Mouse (Mus musculus) heart, embryonic 11.5 days (tissue): ENCODE results near the gene Myo1h. TPM values are rescaled to one million over a fixed set of nuclear protein-coding genes. Genes with fewer than 3 reads are reported as not detected.
A peak's percentile ranks its signal among the peaks of the same experiment; 100 is the strongest.

ENCODE experiments used
- ATAC-seq: fragments of 200-750 bp; cut with Nextera tagmentation; replicated peaks from 2 replicates; pipeline ENCODE4 v1.8.0; 2017; ENCODE audit warnings: moderate library complexity; ENCODE audit not compliant: insufficient number of reproducible peaks, low FRiP score, low TSS enrichment
- H3K27ac ChIP-seq: fragments of 300-500 bp; sonication (generic); 2 replicates; pipeline ENCODE4 v1.5.1; 2014; ENCODE audit warnings: mild to moderate bottlenecking, low read depth, low read length
- H3K27me3 ChIP-seq: fragments of 300-500 bp; sonication (generic); 2 replicates; pipeline ENCODE4 v1.6.1; 2014; ENCODE audit warnings: mild to moderate bottlenecking, low read length, mixed read lengths; ENCODE audit not compliant: control insufficient read depth, insufficient read depth
- H3K36me3 ChIP-seq: fragments of 300-500 bp; sonication (generic); 2 replicates; pipeline ENCODE4 v1.6.1; 2014; ENCODE audit warnings: mild to moderate bottlenecking, low read length, moderate library complexity, mixed read lengths; ENCODE audit not compliant: control insufficient read depth, insufficient read depth
- H3K4me1 ChIP-seq: fragments of 300-500 bp; sonication (generic); 2 replicates; pipeline ENCODE4 v1.6.1; 2014; ENCODE audit warnings: low read length; ENCODE audit not compliant: control insufficient read depth, insufficient read depth
- H3K4me2 ChIP-seq: fragments of 300-500 bp; sonication (generic); 2 replicates; pipeline ENCODE4 v1.6.1; 2014; ENCODE audit warnings: mild to moderate bottlenecking, moderate library complexity
- H3K4me3 ChIP-seq: fragments of 300-500 bp; sonication (generic); 2 replicates; pipeline ENCODE4 v1.5.1; 2014; ENCODE audit warnings: low read depth, low read length
- H3K9ac ChIP-seq: fragments of 300-500 bp; sonication (generic); 2 replicates; pipeline ENCODE4 v1.6.1; 2014; ENCODE audit warnings: mild to moderate bottlenecking, low read depth, low read length, moderate library complexity
- H3K9me3 ChIP-seq: fragments of 300-500 bp; sonication (generic); replicated peaks from 2 replicates; pipeline ENCODE4 v1.6.1; 2016; ENCODE audit warnings: low read length; ENCODE audit not compliant: control insufficient read depth
- WGBS: fragments of 180-500 bp; shearing (Covaris S2); extraction: QIAGEN DNeasy Blood & Tissue Kit; methylation state at CpG from one replicate; pipeline ENCODE4 v1.1.7; 2014; ENCODE audit not compliant: insufficient replicate concordance; 5-methylcytosine and 5-hydroxymethylcytosine counted together
- polyA plus RNA-seq: library from polyadenylated mRNA; unstranded; fragments of >200 nt; fragmentation: Nextera tagmentation; extraction: Ambion mirVana; gene quantifications from 2 replicates; pipeline ENCODE4 v1.2.1, GENCODE M21; 2014

Gene Myo1h
- polyA plus RNA-seq, 1 experiment from 2014 or later, result 1.3 TPM

GRCm38 (mm10) chr5:114372565-114372964 is 83.6 kb downstream of the Myo1h start:
- no peak overlapping the region; the same call in 1 of the 2 replicates for H3K4me2 ChIP-seq
- H3K9me3 ChIP-seq, result no peaks in the 10 kb centered on the region
- no peaks in the 10 kb centered on the region for H3K27me3 ChIP-seq
- peak overlapping the region; percentile 60 for H3K27ac ChIP-seq
- WGBS, result 35% methylated on average over 11 of the region's 11 CpGs
- H3K4me1 ChIP-seq, result peaks cover 71% of the 10 kb centered on the region
- no peak overlapping the region for H3K9ac ChIP-seq
- ATAC-seq, result no peak
- H3K36me3 ChIP-seq, result peaks cover 19% of the 10 kb centered on the region
- H3K4me3 ChIP-seq, result no peak overlapping the region

- WGBS, result 74% methylated on average over 11 of the region's 11 CpGs
- H3K4me3 ChIP-seq, result no peak overlapping the region
- H3K36me3 ChIP-seq, result peaks cover 16% of the 10 kb centered on the region
- no peaks in the 10 kb centered on the region for H3K9me3 ChIP-seq
- no peak for ATAC-seq
- H3K27ac ChIP-seq, result peak overlapping the region; percentile 37; the same call in 1 of the 2 replicates
- peaks cover 78% of the 10 kb centered on the region for H3K4me1 ChIP-seq
- no peak overlapping the region for H3K9ac ChIP-seq
- no peaks in the 10 kb centered on the region for H3K27me3 ChIP-seq
- H3K4me2 ChIP-seq, result no peak overlapping the region
Measured at GRCm38 (mm10) chr5:114373174-114373573, 84.2 kb downstream of the Myo1h start.

- H3K9ac ChIP-seq, result peak overlapping the region; percentile 34; the same call in 1 of the 2 replicates
- ATAC-seq, result no peak
- peak overlapping the region; percentile 37; the same call in 1 of the 2 replicates for H3K27ac ChIP-seq
- H3K4me2 ChIP-seq, result no peak overlapping the region
- 80% methylated on average over 9 of the region's 9 CpGs for WGBS
- H3K4me3 ChIP-seq, result no peak overlapping the region
- H3K4me1 ChIP-seq, result peaks cover 82% of the 10 kb centered on the region
- H3K36me3 ChIP-seq, result peaks cover 15% of the 10 kb centered on the region
- no peaks in the 10 kb centered on the region for H3K27me3 ChIP-seq
- H3K9me3 ChIP-seq, result no peaks in the 10 kb centered on the region
Measured at GRCm38 (mm10) chr5:114373581-114373980, 84.6 kb downstream of the Myo1h start.

- Histone ChIP-seq H3K36me3 (peaks cover 11% of the 10 kb centered on the region), H3K4me2 (peak overlapping the region; percentile 18), H3K27ac (no peak overlapping the region; the same call in 1 of the 2 replicates), H3K27me3 (no peaks in the 10 kb centered on the region), H3K9me3 (no peaks in the 10 kb centered on the region), H3K4me3 (no peak overlapping the region), H3K9ac (no peak overlapping the region), H3K4me1 (peaks cover 92% of the 10 kb centered on the region)
- ATAC-seq, result no peak
- WGBS, result 75% methylated on average over 23 of the region's 23 CpGs
Measured at GRCm38 (mm10) chr5:114374409-114375213, 85.6 kb downstream of the Myo1h start.

GRCm38 (mm10) chr5:114378177-114378920 is 89.4 kb downstream of the Myo1h start:
- H3K9me3 ChIP-seq, result no peaks in the 10 kb centered on the region
- H3K27me3 ChIP-seq, result no peaks in the 10 kb centered on the region
- peaks cover 7% of the 10 kb centered on the region; the same call in 1 of the 2 replicates for H3K36me3 ChIP-seq
- no peak for ATAC-seq
- peaks cover 64% of the 10 kb centered on the region for H3K4me1 ChIP-seq
- peak overlapping the region; percentile 97; the same call in 1 of the 2 replicates for H3K9ac ChIP-seq
- 36% methylated on average over 10 of the region's 10 CpGs for WGBS
- H3K4me3 ChIP-seq, result peak overlapping the region; percentile 89
- H3K4me2 ChIP-seq, result peak overlapping the region; percentile 90
- H3K27ac ChIP-seq, result peak overlapping the region; percentile 68

GRCm38 (mm10) chr5:114378936-114379335 is 90.0 kb downstream of the Myo1h start:
- H3K9me3 ChIP-seq, result no peaks in the 10 kb centered on the region
- peak overlapping the region; percentile 68 for H3K27ac ChIP-seq
- WGBS, result 50% methylated on average over 6 of the region's 6 CpGs
- H3K36me3 ChIP-seq, result 0 out of 2 replicates have a peak, but pooled peaks cover 4% of the 10 kb centered on the region
- H3K4me2 ChIP-seq, result peak overlapping the region; percentile 90
- H3K27me3 ChIP-seq, result no peaks in the 10 kb centered on the region
- H3K9ac ChIP-seq, result peak overlapping the region; percentile 97
- no peak for ATAC-seq
- peak overlapping the region; percentile 89 for H3K4me3 ChIP-seq
- H3K4me1 ChIP-seq, result peaks cover 58% of the 10 kb centered on the region

- H3K9me3 ChIP-seq, result no peaks in the 10 kb centered on the region
- no peaks in the 10 kb centered on the region for H3K27me3 ChIP-seq
- peak; percentile 3; the same call in 1 of the 2 replicates for ATAC-seq
- peaks cover 50% of the 10 kb centered on the region for H3K4me1 ChIP-seq
- H3K27ac ChIP-seq, result peak overlapping the region; percentile 92
- 0 out of 2 replicates have a peak, but pooled peaks cover 4% of the 10 kb centered on the region for H3K36me3 ChIP-seq
- H3K4me2 ChIP-seq, result peak overlapping the region; percentile 90
- H3K4me3 ChIP-seq, result peak overlapping the region; percentile 89
- H3K9ac ChIP-seq, result peak overlapping the region; percentile 97
- under 1% methylated on average over 20 of the region's 20 CpGs for WGBS
Measured at GRCm38 (mm10) chr5:114379763-114380162, 90.8 kb downstream of the Myo1h start.

- H3K9me3 ChIP-seq, result no peaks in the 10 kb centered on the region
- peaks cover 7% of the 10 kb centered on the region for H3K36me3 ChIP-seq
- H3K27ac ChIP-seq, result peak within 1 kb of the TSS; percentile 92
- peaks cover 44% of the 10 kb centered on the region for H3K4me1 ChIP-seq
- no peaks in the 10 kb centered on the region for H3K27me3 ChIP-seq
- peak within 1 kb of the TSS; percentile 89 for H3K4me3 ChIP-seq
- H3K4me2 ChIP-seq, result peak within 1 kb of the TSS; percentile 90
- peak; percentile 92 for ATAC-seq
- peak within 1 kb of the TSS; percentile 97 for H3K9ac ChIP-seq
- under 1% methylated on average over 65 of the region's 74 CpGs for WGBS
Measured at GRCm38 (mm10) chr5:114380209-114381012, 91.4 kb downstream of the Myo1h start, which contains the start of the genes Kctd10 and Ube3b. Gene Kctd10, minus strand, starts transcription at chr5:114380508. Gene Ube3b, plus strand, starts transcription at chr5:114380607.
